Mouse (Mus musculus): ENCODE results near the gene Psmb4. TPM values are rescaled to one million over a fixed set of nuclear protein-coding genes. Genes with fewer than 3 reads are reported as not detected.
A peak's percentile ranks its signal among the peaks of the same experiment; 100 is the strongest.
"Not testable (repeated sequence)": the region's sequence is repeated elsewhere in the genome, so short reads cannot be mapped to it uniquely, and the experiment has no call there.

Psmb4 gene
- polyA plus RNA-seq, 1 experiment from 2014 or later = 308 TPM

DNA sequence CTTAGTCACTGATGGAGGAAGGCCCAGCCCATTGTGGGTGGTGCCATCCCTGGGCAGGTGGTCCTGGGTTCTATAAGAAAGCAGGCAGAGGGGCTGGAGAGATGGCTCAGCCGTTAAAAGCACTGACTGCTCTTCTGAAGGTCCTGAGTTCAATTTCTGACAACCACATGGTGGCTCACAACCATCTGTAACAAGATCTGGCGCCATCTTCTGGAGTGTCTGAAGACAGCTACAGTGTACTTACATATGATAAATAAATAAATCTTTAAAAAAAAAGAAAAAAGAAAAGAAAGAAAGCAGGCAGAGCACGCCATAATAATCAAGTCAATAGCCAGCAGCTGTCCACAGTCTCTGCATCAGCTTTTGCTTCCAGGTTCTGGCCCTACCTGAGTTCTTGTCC, 18.0 kb upstream of the Psmb4 start:
- not testable (repeated sequence) for H3K36me3 ChIP-seq (ENCODE audit: control insufficient read depth, insufficient read depth); H3K27ac ChIP-seq (ENCODE audit: low read depth, low read length); H3K9me3 ChIP-seq (ENCODE audit: control insufficient read depth); H3K27me3 ChIP-seq (replicated peaks; ENCODE audit: control insufficient read depth, insufficient read depth, low read length); H3K4me1 ChIP-seq (replicated peaks; ENCODE audit: control insufficient read depth, insufficient read depth, low read length); H3K4me3 ChIP-seq (ENCODE audit: low read depth, low read length); H3K9ac ChIP-seq (ENCODE audit: low read depth, low read length); H3K4me2 ChIP-seq (replicated peaks; ENCODE audit: low read depth); ATAC-seq
- WGBS = 62% methylated on average over 3 of the region's 3 CpGs
- TF ChIP-seq CTCF (IDR thresholded peaks at IDR 0.05; ENCODE audit: low read depth) = peak; percentile 45

GRCm38 (mm10) chr3:94902747-94903146, 16.0 kb upstream of the Psmb4 start:
- no peaks in the 10 kb centered on the region for H3K9me3 ChIP-seq (ENCODE audit: control insufficient read depth)
- no peak overlapping the region for H3K27ac ChIP-seq (ENCODE audit: low read depth, low read length)
- H3K27me3 ChIP-seq (replicated peaks; ENCODE audit: control insufficient read depth, insufficient read depth, low read length) = no peaks in the 10 kb centered on the region
- no peaks in the 10 kb centered on the region for H3K4me1 ChIP-seq (replicated peaks; ENCODE audit: control insufficient read depth, insufficient read depth, low read length)
- WGBS = 18% methylated on average over 7 of the region's 7 CpGs
- TF ChIP-seq CTCF (IDR thresholded peaks at IDR 0.05; ENCODE audit: low read depth) = peak; percentile 85
- no peak overlapping the region for H3K4me2 ChIP-seq (replicated peaks; ENCODE audit: low read depth)
- no peaks in the 10 kb centered on the region for H3K36me3 ChIP-seq (ENCODE audit: control insufficient read depth, insufficient read depth)
- ATAC-seq = peak; percentile 51; the same call in 1 of the 2 replicates
- no peak overlapping the region; the same call in 1 of the 2 replicates for H3K9ac ChIP-seq (ENCODE audit: low read depth, low read length)
- H3K4me3 ChIP-seq (ENCODE audit: low read depth, low read length) = no peak overlapping the region

- WGBS = 71% methylated on average over 3 of the region's 3 CpGs
- no peak for ATAC-seq
These were observed 7.3 kb upstream of the Psmb4 start for GRCm38 (mm10) chr3:94894076-94894475.

DNA sequence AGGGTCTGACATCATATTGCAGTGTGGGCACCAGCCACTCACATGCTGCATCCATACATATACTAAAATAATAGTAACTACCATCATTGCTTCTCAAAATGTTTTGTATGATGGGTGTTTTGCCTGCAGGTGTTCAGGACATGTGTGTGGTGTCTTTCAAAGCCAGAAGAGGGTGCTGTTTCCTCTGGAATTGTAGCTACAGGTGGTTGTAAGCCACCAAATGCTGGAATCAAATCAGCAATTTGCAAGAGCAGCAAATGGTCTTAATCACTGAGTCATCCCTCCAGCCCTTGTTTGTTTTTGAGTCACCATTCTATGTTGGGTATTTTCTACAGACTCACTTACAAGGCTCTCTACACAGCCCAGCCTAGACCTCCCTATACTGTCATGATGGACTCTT, 1.8 kb upstream of the Psmb4 start:
- H3K4me3 ChIP-seq (ENCODE audit: low read depth, low read length) = no peak overlapping the region
- H3K4me1 ChIP-seq (replicated peaks; ENCODE audit: control insufficient read depth, insufficient read depth, low read length) = peaks cover 5% of the 10 kb centered on the region; the same call in 1 of the 2 replicates
- H3K4me2 ChIP-seq (replicated peaks; ENCODE audit: low read depth) = no peak overlapping the region
- peak; percentile 79 for TF ChIP-seq CTCF (IDR thresholded peaks at IDR 0.05; ENCODE audit: low read depth)
- no peak overlapping the region for H3K9ac ChIP-seq (ENCODE audit: low read depth, low read length)
- H3K36me3 ChIP-seq (ENCODE audit: control insufficient read depth, insufficient read depth) = peaks cover 14% of the 10 kb centered on the region; the same call in 1 of the 2 replicates
- H3K27ac ChIP-seq (ENCODE audit: low read depth, low read length) = no peak overlapping the region
- H3K9me3 ChIP-seq (ENCODE audit: control insufficient read depth) = no peaks in the 10 kb centered on the region
- ATAC-seq = no peak
- no peaks in the 10 kb centered on the region for H3K27me3 ChIP-seq (replicated peaks; ENCODE audit: control insufficient read depth, insufficient read depth, low read length)

More at GRCm38 (mm10) chr3:94894076-94894475, 7.3 kb upstream of the Psmb4 start:
- TF ChIP-seq CTCF (IDR thresholded peaks at IDR 0.05; ENCODE audit: low read depth) = no peak
- H3K4me1 ChIP-seq (replicated peaks; ENCODE audit: control insufficient read depth, insufficient read depth, low read length) = no peaks in the 10 kb centered on the region
- H3K4me2 ChIP-seq (replicated peaks; ENCODE audit: low read depth) = no peak overlapping the region
- H3K4me3 ChIP-seq (ENCODE audit: low read depth, low read length) = no peak overlapping the region
- H3K27me3 ChIP-seq (replicated peaks; ENCODE audit: control insufficient read depth, insufficient read depth, low read length) = no peaks in the 10 kb centered on the region
- H3K9me3 ChIP-seq (ENCODE audit: control insufficient read depth) = no peaks in the 10 kb centered on the region
- H3K27ac ChIP-seq (ENCODE audit: low read depth, low read length) = no peak overlapping the region
- H3K9ac ChIP-seq (ENCODE audit: low read depth, low read length) = no peak overlapping the region
- H3K36me3 ChIP-seq (ENCODE audit: control insufficient read depth, insufficient read depth) = no peaks in the 10 kb centered on the region

DNA sequence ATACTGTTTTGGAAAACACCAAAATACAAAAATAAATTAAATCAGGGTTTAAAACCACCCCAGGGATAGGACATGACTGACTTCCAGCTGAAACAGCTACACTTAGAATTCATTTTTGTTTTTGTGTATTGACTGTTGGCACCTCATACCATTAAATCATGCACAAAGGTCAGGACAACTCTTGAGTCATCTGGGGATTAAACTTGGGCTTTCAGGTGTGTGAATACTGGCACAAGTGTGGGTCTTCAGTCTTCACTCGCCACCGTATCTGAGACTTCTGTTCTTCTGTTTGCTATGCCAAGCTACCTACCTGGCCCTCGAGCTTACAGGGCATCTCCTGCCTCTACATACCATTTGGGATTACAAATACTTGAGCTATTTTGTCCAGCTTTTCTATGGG, 4.2 kb downstream of the Psmb4 start:
- Histone ChIP-seq H3K4me2 (replicated peaks; ENCODE audit: low read depth) (no peak overlapping the region), H3K9ac (ENCODE audit: low read depth, low read length) (no peak overlapping the region), H3K36me3 (ENCODE audit: control insufficient read depth, insufficient read depth) (peaks cover 70% of the 10 kb centered on the region), H3K27me3 (replicated peaks; ENCODE audit: control insufficient read depth, insufficient read depth, low read length) (no peaks in the 10 kb centered on the region), H3K4me3 (ENCODE audit: low read depth, low read length) (no peak overlapping the region), H3K4me1 (replicated peaks; ENCODE audit: control insufficient read depth, insufficient read depth, low read length) (peaks cover 5% of the 10 kb centered on the region; the same call in 1 of the 2 replicates), H3K27ac (ENCODE audit: low read depth, low read length) (no peak overlapping the region), H3K9me3 (ENCODE audit: control insufficient read depth) (no peaks in the 10 kb centered on the region)
- no peak for ATAC-seq
- no peak for TF ChIP-seq CTCF (IDR thresholded peaks at IDR 0.05; ENCODE audit: low read depth)
- 91% methylated on average over 3 of the region's 3 CpGs for WGBS

GRCm38 (mm10) chr3:94881840-94882239, 4.9 kb downstream of the Psmb4 start:
- H3K36me3 ChIP-seq (ENCODE audit: control insufficient read depth, insufficient read depth) = peaks cover 77% of the 10 kb centered on the region
- no peak for TF ChIP-seq CTCF (IDR thresholded peaks at IDR 0.05; ENCODE audit: low read depth)
- no peak for ATAC-seq
- H3K4me3 ChIP-seq (ENCODE audit: low read depth, low read length) = no peak overlapping the region
- H3K27ac ChIP-seq (ENCODE audit: low read depth, low read length) = no peak overlapping the region
- no peak overlapping the region for H3K9ac ChIP-seq (ENCODE audit: low read depth, low read length)
- 74% methylated on average over 4 of the region's 4 CpGs for WGBS
- H3K4me2 ChIP-seq (replicated peaks; ENCODE audit: low read depth) = no peak overlapping the region
- peaks cover under 1% of the 10 kb centered on the region; the same call in 1 of the 2 replicates for H3K4me1 ChIP-seq (replicated peaks; ENCODE audit: control insufficient read depth, insufficient read depth, low read length)
- no peaks in the 10 kb centered on the region for H3K9me3 ChIP-seq (ENCODE audit: control insufficient read depth)
- H3K27me3 ChIP-seq (replicated peaks; ENCODE audit: control insufficient read depth, insufficient read depth, low read length) = no peaks in the 10 kb centered on the region

DNA sequence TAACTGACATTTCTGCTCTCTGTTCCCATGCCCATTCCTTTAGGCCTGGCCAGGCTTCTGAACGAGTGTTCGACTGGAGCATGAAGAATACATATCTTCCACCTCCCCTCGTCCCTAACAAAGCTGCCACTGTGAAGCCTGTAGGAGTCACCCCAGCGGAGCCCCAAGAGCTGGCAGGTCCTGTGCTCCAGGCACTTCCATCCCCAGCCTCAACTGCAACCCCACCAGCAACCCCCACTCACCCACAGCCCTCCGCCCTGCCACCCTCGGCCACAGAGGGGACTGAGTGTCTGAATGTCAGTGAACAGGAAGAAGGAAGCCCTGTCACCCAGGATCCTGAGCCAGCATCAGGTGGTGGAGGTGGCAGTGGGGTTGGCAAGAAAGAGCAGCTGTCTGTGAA, 8.1 kb downstream of the Psmb4 start:
- no peaks in the 10 kb centered on the region for H3K27me3 ChIP-seq (replicated peaks; ENCODE audit: control insufficient read depth, insufficient read depth, low read length)
- no peaks in the 10 kb centered on the region for H3K4me1 ChIP-seq (replicated peaks; ENCODE audit: control insufficient read depth, insufficient read depth, low read length)
- H3K4me3 ChIP-seq (ENCODE audit: low read depth, low read length) = no peak overlapping the region
- H3K9ac ChIP-seq (ENCODE audit: low read depth, low read length) = no peak overlapping the region
- H3K9me3 ChIP-seq (ENCODE audit: control insufficient read depth) = no peaks in the 10 kb centered on the region
- H3K27ac ChIP-seq (ENCODE audit: low read depth, low read length) = no peak overlapping the region; the same call in 1 of the 2 replicates
- peaks cover 89% of the 10 kb centered on the region for H3K36me3 ChIP-seq (ENCODE audit: control insufficient read depth, insufficient read depth)
- H3K4me2 ChIP-seq (replicated peaks; ENCODE audit: low read depth) = no peak overlapping the region
- no peak for ATAC-seq
- 91% methylated on average over 6 of the region's 6 CpGs for WGBS
- no peak for TF ChIP-seq CTCF (IDR thresholded peaks at IDR 0.05; ENCODE audit: low read depth)

Data from intestine, postnatal 0 days (tissue).